Mouse (Mus musculus) small intestine, adult 2 months (tissue): ENCODE measurements around the gene Denr. TPM values are rescaled to one million over a fixed set of nuclear protein-coding genes. Genes with fewer than 3 reads are reported as not detected.
A peak's percentile ranks its signal among the peaks of the same experiment; 100 is the strongest.

Experiments
- H3K27ac ChIP-seq: fragments of 200-500 bp; 2 replicates; pipeline ENCODE4 v1.5.1; 2012; ENCODE audit warnings: low read depth, low read length, control low read depth, inconsistent platforms; ENCODE audit not compliant: insufficient read depth
- H3K27me3 ChIP-seq: fragments of 200-500 bp; 2 replicates; pipeline ENCODE4 v1.6.1; 2012; ENCODE audit warnings: mild to moderate bottlenecking, moderate library complexity, low read length, inconsistent platforms; ENCODE audit not compliant: control insufficient read depth, insufficient read depth
- H3K36me3 ChIP-seq: fragments of 200-500 bp; 2 replicates; pipeline ENCODE4 v1.6.1; 2012; ENCODE audit warnings: mild to moderate bottlenecking, low read length, control low read depth, inconsistent platforms; ENCODE audit not compliant: control insufficient read depth, insufficient read depth
- H3K4me1 ChIP-seq: fragments of 200-500 bp; 2 replicates; pipeline ENCODE4 v1.6.1; 2012; ENCODE audit warnings: low read length, inconsistent platforms, mixed read lengths; ENCODE audit not compliant: control insufficient read depth, insufficient read depth, insufficient read length
- H3K4me3 ChIP-seq: fragments of 200-500 bp; 2 replicates; pipeline ENCODE4 v1.5.1; 2012; ENCODE audit warnings: low read depth, mild to moderate bottlenecking, control low read depth, inconsistent platforms, low read length, moderate library complexity
- CTCF ChIP-seq: fragments of 200-500 bp; IDR thresholded peaks from 2 replicates; pipeline ENCODE4 v1.5.1; 2012; ENCODE audit warnings: low read depth, mild to moderate bottlenecking, control low read depth, inconsistent platforms, low read length, moderate library complexity, mixed read lengths; ENCODE audit not compliant: insufficient replicate concordance, insufficient read length; ENCODE audit errors: extremely low read depth
- POLR2A ChIP-seq: fragments of 200-500 bp; IDR thresholded peaks from 2 replicates; pipeline ENCODE4 v1.6.1; 2012; ENCODE audit warnings: low read depth, mild to moderate bottlenecking, control low read depth, inconsistent platforms, low read length, moderate library complexity
- WGBS: fragments of 180-500 bp; shearing (Covaris S2); methylation state at CpG from one replicate; pipeline ENCODE4 v1.1.7; 2018; 5-methylcytosine and 5-hydroxymethylcytosine counted together
- polyA plus RNA-seq: library from polyadenylated mRNA; depleted of rRNA; stranded (reverse); fragments of >200 nt; gene quantifications from 2 replicates; pipeline ENCODE4 v1.2.3, GENCODE M21; 2012

The Denr gene
- polyA plus RNA-seq, 1 experiment, result 2.4 TPM

- WGBS, result 74% methylated on average over 4 of the region's 4 CpGs
- no peaks in the 10 kb centered on the region for H3K36me3 ChIP-seq
- no peaks in the 10 kb centered on the region for H3K27me3 ChIP-seq
- H3K4me1 ChIP-seq, result no peaks in the 10 kb centered on the region; the same call in 1 of the 2 replicates
- peak overlapping the region; percentile 31; the same call in 1 of the 2 replicates for H3K27ac ChIP-seq
- TF ChIP-seq POLR2A (no peak), CTCF (no peak)
- no peak overlapping the region for H3K4me3 ChIP-seq
These were observed 37.4 kb upstream of the Denr start for GRCm38 (mm10) chr5:123869615-123870014.

DNA sequence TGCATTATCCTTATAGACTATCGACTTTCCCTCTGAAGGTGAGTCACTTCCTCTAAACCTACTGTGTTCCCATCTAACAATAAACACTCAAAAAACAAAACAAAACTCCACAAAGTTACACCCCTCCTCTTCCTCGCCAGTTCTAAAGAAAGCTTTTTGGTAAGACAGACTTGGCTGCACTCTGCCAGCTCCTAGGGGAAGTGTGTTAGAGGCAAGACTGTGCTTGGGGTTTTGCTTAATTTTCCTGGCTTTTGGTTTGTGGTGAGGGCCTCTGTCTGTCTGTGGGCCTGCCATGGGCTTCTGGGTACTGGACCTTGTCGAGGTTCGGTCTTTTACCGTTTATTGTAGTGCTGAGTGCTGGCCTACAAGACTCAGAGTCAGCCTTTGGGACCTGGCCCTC lies 32.8 kb upstream of the Denr start:
- Histone ChIP-seq H3K36me3 (no peaks in the 10 kb centered on the region), H3K4me3 (no peak overlapping the region), H3K27ac (no peak overlapping the region), H3K4me1 (no peaks in the 10 kb centered on the region), H3K27me3 (no peaks in the 10 kb centered on the region)
- WGBS, result 79% methylated on average over 5 of the region's 5 CpGs
- TF ChIP-seq POLR2A (no peak), CTCF (no peak)

- Histone ChIP-seq H3K4me3 (peak overlapping the region; percentile 55), H3K36me3 (no peaks in the 10 kb centered on the region), H3K27ac (0 out of 2 replicates have a peak overlapping the region, but pooled peaks have one; percentile 20), H3K4me1 (peaks cover 8% of the 10 kb centered on the region), H3K27me3 (no peaks in the 10 kb centered on the region)
- TF ChIP-seq CTCF, result no peak
- WGBS, result 4% methylated on average over 14 of the region's 14 CpGs
These were observed 28.9 kb upstream of the Denr start for GRCm38 (mm10) chr5:123878056-123878455.

GRCm38 (mm10) chr5:123879928-123880327 lies 27.0 kb upstream of the Denr start, which contains the start of gene Hcar1:
Gene Hcar1, minus strand, starts transcription at chr5:123880020.
- Histone ChIP-seq H3K27me3 (no peaks in the 10 kb centered on the region), H3K36me3 (no peaks in the 10 kb centered on the region), H3K4me1 (peaks cover 8% of the 10 kb centered on the region), H3K4me3 (peak within 1 kb of the TSS; percentile 55), H3K27ac (peak within 1 kb of the TSS; percentile 47)
- TF ChIP-seq POLR2A, result no peak
- no peak for TF ChIP-seq CTCF
- 20% methylated on average over 12 of the region's 12 CpGs for WGBS

DNA sequence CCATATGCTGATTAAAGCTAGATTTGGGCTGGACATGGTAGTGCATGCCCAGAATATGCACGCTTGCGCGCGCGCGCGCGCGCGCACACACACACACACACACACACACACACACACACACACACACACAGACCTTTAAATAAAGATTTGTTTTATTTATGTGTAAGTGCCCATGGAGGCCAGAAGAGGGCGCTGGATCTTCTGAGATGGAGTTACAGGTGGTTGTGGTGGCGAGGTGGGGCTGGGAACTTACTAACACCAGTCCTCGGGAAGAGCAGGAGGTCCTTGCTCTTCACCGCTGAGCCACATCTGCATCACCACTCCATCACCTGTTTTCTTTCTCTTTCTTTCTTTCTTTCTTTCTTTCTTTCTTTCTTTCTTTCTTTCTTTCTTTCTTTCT lies 26.2 kb upstream of the Denr start:
- no peaks in the 10 kb centered on the region for H3K36me3 ChIP-seq
- WGBS, result 84% methylated on average over 14 of the region's 14 CpGs
- no peak overlapping the region for H3K27ac ChIP-seq
- peaks cover 8% of the 10 kb centered on the region for H3K4me1 ChIP-seq
- no peak for TF ChIP-seq POLR2A
- TF ChIP-seq CTCF, result no peak
- no peaks in the 10 kb centered on the region for H3K27me3 ChIP-seq
- H3K4me3 ChIP-seq, result no peak overlapping the region

DNA sequence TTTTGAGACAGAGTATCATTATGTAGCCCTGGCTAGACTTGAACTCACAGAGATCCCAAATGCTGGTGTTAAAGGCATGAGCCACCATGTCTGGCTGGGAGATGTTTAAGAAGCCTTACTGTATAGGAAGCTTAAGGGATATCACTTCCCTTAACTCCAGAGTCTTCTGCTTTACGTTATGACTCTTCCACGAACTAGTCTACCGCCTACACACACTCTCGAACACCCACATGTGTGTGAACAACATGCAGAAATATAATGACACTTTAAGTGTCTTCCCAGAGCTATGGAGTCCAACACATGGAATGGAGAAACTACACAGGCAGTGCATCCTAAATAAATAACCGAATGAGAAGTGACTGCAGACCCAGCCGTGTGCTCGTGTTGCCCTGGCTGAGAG lies 23.1 kb upstream of the Denr start:
- H3K27me3 ChIP-seq, result no peaks in the 10 kb centered on the region
- TF ChIP-seq CTCF, result no peak
- no peak for TF ChIP-seq POLR2A
- 62% methylated on average over 7 of the region's 7 CpGs for WGBS
- H3K4me1 ChIP-seq, result peaks cover 8% of the 10 kb centered on the region
- H3K4me3 ChIP-seq, result no peak overlapping the region
- H3K36me3 ChIP-seq, result no peaks in the 10 kb centered on the region
- no peak overlapping the region for H3K27ac ChIP-seq

DNA sequence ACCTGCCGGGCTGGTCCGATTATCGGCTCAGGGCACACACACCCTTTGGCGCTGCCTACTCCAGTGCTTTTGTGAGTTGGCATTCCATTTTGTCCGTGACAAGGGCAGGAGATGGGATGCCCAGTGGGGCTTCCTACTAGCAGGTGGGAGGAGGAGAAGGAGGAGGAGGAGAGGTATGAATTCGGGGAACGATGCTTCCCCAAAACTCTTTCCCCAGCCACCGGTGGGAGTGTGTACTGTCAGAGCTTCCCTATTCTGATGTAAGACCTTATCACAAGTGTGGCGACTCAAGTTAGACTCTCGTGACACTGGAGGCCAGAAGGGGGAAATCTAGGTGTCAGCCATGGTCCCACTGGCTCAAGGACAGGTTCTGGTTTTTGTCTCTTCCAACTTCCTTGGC lies 22.6 kb upstream of the Denr start:
- Histone ChIP-seq H3K4me1 (peaks cover 8% of the 10 kb centered on the region), H3K4me3 (no peak overlapping the region), H3K36me3 (no peaks in the 10 kb centered on the region), H3K27ac (no peak overlapping the region), H3K27me3 (no peaks in the 10 kb centered on the region)
- WGBS, result 49% methylated on average over 10 of the region's 10 CpGs
- TF ChIP-seq POLR2A (no peak), CTCF (no peak)
